Mouse (Mus musculus) spleen, adult 2 months (tissue): Measurements from ENCODE around the gene Atf1. TPM values are rescaled to one million over a fixed set of nuclear protein-coding genes. Genes with fewer than 3 reads are reported as not detected.

ENCODE experiments used
- DNase-seq, 2 experiments: peaks; one replicate each; pipeline versions ENCODE4 v3.0.0 to v3.0.0-alpha.2; 2012 to 2021; ENCODE audit warnings: low spot score in 2 of 2, low read depth in 1 of 2
- H3K27ac ChIP-seq: fragments of 200-500 bp; 2 replicates; pipeline ENCODE4 v1.5.1; 2012; ENCODE audit warnings: low read length, inconsistent platforms; ENCODE audit not compliant: insufficient read depth
- H3K27me3 ChIP-seq: fragments of 200-500 bp; 2 replicates; pipeline ENCODE4 v1.6.1; 2012; ENCODE audit warnings: mild to moderate bottlenecking, moderate library complexity, low read length, inconsistent platforms; ENCODE audit not compliant: control insufficient read depth, insufficient read depth
- H3K36me3 ChIP-seq: fragments of 200-500 bp; 2 replicates; pipeline ENCODE4 v1.6.1; 2012; ENCODE audit warnings: mild to moderate bottlenecking, low read length, inconsistent platforms; ENCODE audit not compliant: control insufficient read depth, insufficient read depth
- H3K4me1 ChIP-seq: fragments of 200-500 bp; 2 replicates; pipeline ENCODE4 v1.6.1; 2011; ENCODE audit warnings: inconsistent platforms; ENCODE audit not compliant: control insufficient read depth, insufficient read depth, insufficient read length
- H3K4me3 ChIP-seq: fragments of 200-500 bp; 2 replicates; pipeline ENCODE4 v1.5.1; 2011; ENCODE audit warnings: mild to moderate bottlenecking, inconsistent platforms; ENCODE audit not compliant: insufficient read depth, insufficient read length; ENCODE audit errors: extremely low read depth
- CTCF ChIP-seq: fragments of 200-500 bp; IDR thresholded peaks from 2 replicates; pipeline ENCODE4 v1.5.1; 2011; ENCODE audit warnings: mild to moderate bottlenecking, inconsistent platforms; ENCODE audit not compliant: insufficient read depth, insufficient read length, insufficient replicate concordance; ENCODE audit errors: extremely low read depth
- POLR2A ChIP-seq: fragments of 200-500 bp; IDR thresholded peaks from 2 replicates; pipeline ENCODE4 v1.6.1; 2011; ENCODE audit warnings: low read depth, low read length, inconsistent platforms
- WGBS: fragments of 180-500 bp; shearing (Covaris S2); methylation state at CpG from one replicate; pipeline ENCODE4 v1.1.7; 2018; 5-methylcytosine and 5-hydroxymethylcytosine counted together
- polyA plus RNA-seq: library from polyadenylated mRNA; depleted of rRNA; stranded (reverse); fragments of >200 nt; gene quantifications from 2 replicates; pipeline ENCODE4 v1.2.3, GENCODE M21; 2012

Atf1 gene
- polyA plus RNA-seq, 1 experiment: 44.5 TPM

DNA sequence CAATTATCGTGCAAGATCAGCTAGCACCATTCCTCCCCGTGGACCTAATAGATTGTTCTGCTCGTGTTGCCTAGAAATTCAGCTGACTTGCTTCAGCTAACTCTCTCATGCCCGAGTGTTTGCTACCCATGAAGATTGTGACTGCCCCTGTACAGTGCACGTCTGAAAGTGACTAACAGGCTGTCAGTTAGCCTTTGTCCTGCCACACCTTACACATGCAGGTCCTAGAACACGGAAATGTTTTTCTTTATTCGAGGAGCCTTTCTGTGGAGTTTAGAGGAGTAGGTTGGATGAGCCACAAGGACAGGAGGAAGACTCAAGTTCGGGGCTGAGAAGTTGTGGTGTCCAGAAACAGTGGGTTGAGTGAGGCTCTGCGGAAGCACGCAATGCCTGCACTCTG lies 44.1 kb upstream of the Atf1 start:
- H3K4me1 ChIP-seq: no peaks in the 10 kb centered on the region
- H3K27ac ChIP-seq: no peak overlapping the region
- WGBS: 89% methylated on average over 10 of the region's 10 CpGs

DNA sequence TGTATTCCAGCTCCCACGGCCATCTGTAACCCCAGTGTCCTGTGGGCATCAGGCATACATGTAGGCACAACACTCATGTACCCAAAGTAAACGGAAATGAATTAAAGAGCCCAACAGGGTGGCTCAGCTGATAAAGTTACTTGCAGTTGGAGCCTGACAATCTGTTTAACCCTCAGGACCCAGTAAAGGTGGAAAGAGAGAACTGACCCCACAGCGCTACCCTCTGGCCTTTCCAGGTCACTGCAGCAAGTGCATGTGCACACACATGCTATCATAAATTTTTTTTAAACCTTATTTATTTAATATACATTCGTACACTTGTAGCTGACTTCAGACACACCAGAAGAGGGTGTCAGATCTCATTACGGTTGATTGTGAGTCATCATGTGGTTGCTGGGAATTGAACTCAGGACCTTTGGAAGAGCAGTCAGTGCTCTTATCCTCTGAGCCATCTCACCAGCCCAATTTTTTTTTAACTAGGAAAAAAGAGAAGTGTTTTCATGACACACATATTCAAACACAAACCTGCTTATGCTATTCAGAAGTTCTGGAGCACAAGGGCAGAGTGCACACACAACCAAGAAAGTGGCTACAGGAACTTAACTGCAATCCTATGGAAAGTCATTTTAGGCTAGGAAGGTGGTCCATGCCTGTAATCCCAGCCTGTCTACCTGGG lies 42.7 kb upstream of the Atf1 start:
- no peak for TF ChIP-seq CTCF
- TF ChIP-seq POLR2A: no peak
- Histone ChIP-seq H3K27me3 (no peaks in the 10 kb centered on the region), H3K27ac (no peak overlapping the region), H3K36me3 (peaks cover 26% of the 10 kb centered on the region), H3K4me1 (peaks cover 3% of the 10 kb centered on the region; the same call in 1 of the 2 replicates), H3K4me3 (no peak overlapping the region)
- DNase-seq: no peak
- WGBS: 89% methylated on average over 5 of the region's 5 CpGs

More for the DNA sequence above, 44.1 kb upstream of the Atf1 start:
- no peak for TF ChIP-seq POLR2A
- H3K27me3 ChIP-seq: no peaks in the 10 kb centered on the region
- no peak overlapping the region for H3K4me3 ChIP-seq
- DNase-seq: no peak
- peaks cover 26% of the 10 kb centered on the region for H3K36me3 ChIP-seq

DNA sequence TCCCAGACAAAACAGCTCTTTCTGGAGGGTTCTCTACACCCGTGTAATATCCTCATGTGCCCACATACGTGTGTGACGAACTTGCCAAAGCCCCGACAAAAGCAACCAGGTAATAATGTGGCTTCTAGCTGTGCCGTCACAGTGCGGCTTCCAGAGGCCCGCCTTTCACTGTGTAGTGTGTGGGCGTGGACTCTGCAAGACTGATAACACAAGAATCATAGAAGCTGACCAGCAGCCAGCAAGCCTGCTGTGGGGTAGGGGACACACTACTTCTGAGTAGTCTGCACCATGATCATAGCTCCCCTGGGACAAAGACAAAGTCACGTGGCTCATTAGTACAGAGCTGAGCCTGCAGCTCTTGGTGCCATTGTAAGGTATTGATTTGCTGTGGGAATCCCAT lies 41.4 kb upstream of the Atf1 start:
- no peak for DNase-seq
- H3K27ac ChIP-seq: no peak overlapping the region
- TF ChIP-seq POLR2A (no peak), CTCF (no peak)
- no peak overlapping the region for H3K4me3 ChIP-seq
- peaks cover 36% of the 10 kb centered on the region for H3K36me3 ChIP-seq
- H3K4me1 ChIP-seq: peaks cover 3% of the 10 kb centered on the region; the same call in 1 of the 2 replicates
- no peaks in the 10 kb centered on the region for H3K27me3 ChIP-seq
- 81% methylated on average over 9 of the region's 9 CpGs for WGBS

DNA sequence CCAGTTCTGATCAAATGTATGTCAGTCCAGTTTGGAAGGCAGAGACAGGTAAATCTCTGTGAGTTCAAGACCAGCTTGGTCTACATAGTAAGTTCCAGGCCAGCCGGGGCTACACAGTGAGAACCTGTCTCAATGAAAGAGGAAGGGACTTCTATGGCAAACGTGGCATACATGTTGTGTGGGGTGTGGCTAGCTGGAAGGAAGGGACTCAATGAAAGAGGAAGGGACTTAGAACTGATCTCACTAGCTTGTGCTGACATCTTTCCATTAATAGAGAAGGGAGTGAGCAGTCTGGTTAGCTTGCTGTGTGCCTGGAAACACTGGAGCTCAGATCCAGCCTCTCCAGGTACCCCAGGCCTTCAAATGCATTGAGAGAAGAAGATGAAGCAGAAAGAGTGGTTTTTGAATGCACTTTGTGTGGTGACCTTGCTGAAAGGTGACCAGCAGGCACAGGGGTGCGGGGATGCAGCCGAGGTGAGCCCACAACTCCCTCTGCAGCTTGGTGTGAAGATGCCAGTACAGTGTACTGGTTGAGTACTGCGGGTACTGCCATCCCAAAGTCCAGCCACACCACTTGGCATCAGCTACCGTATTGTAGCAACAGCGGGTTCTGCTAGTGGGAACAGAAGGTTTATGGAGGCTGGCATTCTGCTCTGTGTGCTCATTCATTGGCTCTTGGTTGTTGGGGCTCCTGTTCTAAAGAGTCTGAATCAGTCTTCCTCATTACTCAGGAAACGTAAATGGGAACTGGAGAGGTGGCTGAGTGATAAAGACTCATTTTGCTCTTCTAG lies 40.5 kb upstream of the Atf1 start:
- H3K4me1 ChIP-seq: peaks cover 3% of the 10 kb centered on the region; the same call in 1 of the 2 replicates
- no peaks in the 10 kb centered on the region for H3K27me3 ChIP-seq
- peaks cover 35% of the 10 kb centered on the region for H3K36me3 ChIP-seq
- H3K27ac ChIP-seq: no peak overlapping the region
- TF ChIP-seq POLR2A (no peak), CTCF (no peak)
- no peak for DNase-seq
- no peak overlapping the region for H3K4me3 ChIP-seq
- 79% methylated on average over 8 of the region's 8 CpGs for WGBS

DNA sequence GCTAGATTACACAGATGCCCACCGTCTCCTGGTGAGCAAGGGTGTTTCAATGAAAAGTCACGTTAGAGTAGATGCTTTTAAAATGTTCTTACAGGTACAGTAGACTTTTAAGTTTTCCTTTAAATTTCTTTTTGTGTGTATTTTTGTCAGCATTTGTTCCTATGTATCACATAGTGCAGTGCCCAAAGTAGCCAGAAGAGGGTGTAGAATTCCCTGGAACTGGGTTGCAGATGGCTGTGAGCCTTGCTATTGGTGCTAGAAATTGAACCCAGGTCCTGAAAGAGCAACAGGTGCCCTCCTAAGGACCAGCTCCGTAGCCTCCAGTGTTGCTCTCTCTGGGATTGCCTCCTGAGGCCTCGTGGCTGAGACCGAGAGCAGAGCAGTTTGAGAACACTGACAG lies 39.1 kb upstream of the Atf1 start:
- H3K27ac ChIP-seq: no peak overlapping the region
- H3K36me3 ChIP-seq: peaks cover 36% of the 10 kb centered on the region
- peaks cover 3% of the 10 kb centered on the region; the same call in 1 of the 2 replicates for H3K4me1 ChIP-seq
- no peak for DNase-seq
- H3K27me3 ChIP-seq: no peaks in the 10 kb centered on the region
- TF ChIP-seq CTCF: no peak
- TF ChIP-seq POLR2A: no peak
- WGBS: 84% methylated on average over 5 of the region's 5 CpGs
- no peak overlapping the region for H3K4me3 ChIP-seq

DNA sequence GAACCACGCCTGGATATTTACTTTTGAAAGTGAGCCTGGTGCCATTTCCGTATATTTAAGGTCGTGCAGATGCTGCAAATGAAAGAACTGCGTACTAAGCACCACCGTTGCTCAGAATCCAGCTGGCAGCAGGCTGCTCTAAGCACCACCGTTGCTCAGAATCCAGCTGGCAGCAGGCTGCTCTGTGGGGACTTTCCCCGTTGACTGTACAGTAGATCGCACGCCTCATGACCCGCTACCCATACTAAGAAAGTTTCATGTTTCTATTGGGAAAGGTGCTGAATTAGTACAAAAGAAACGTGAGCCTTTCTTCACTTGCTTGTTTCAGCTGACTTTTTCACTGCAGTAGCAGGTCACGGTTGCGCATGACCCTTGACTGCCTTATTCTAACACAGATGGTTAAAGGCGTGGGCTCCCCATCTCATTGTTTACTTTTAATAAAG lies 38.6 kb upstream of the Atf1 start:
- no peak for DNase-seq
- Histone ChIP-seq H3K4me1 (peaks cover 3% of the 10 kb centered on the region; the same call in 1 of the 2 replicates), H3K27me3 (no peaks in the 10 kb centered on the region), H3K27ac (no peak overlapping the region), H3K36me3 (peaks cover 39% of the 10 kb centered on the region), H3K4me3 (no peak overlapping the region)
- TF ChIP-seq POLR2A: no peak
- TF ChIP-seq CTCF: no peak
- 61% methylated on average over 14 of the region's 14 CpGs for WGBS

DNA sequence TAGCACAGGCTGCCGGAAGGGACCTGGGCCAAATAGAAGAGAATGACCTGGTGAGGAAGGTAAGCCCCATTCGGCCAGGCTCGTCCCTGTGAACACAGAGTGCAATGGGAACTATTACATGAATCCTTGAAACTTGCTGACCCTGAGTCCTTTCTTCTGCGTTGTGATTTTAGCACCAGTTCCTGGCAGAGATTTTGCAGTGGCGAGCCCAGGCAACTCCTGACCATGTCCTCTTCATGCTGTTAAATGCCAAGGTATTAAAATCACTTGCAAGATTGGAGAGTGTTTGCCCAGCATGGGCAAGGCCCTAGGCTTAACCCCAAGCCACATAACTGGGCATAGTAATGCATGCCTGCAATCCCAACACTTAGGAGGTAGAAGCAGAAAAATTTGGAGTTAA lies 37.5 kb upstream of the Atf1 start:
- WGBS: 95% methylated on average over 5 of the region's 5 CpGs
- H3K4me1 ChIP-seq: peaks cover 3% of the 10 kb centered on the region; the same call in 1 of the 2 replicates

More for the DNA sequence above, 37.5 kb upstream of the Atf1 start:
- Histone ChIP-seq H3K27ac (no peak overlapping the region), H3K4me3 (no peak overlapping the region), H3K36me3 (peaks cover 40% of the 10 kb centered on the region), H3K27me3 (no peaks in the 10 kb centered on the region)
- no peak for DNase-seq
- TF ChIP-seq POLR2A (no peak), CTCF (no peak)
